Mouse (Mus musculus): ENCODE measurements around the gene Edn3. TPM values are rescaled to one million over a fixed set of nuclear protein-coding genes. Genes with fewer than 3 reads are reported as not detected.

The Edn3 gene
- polyA plus RNA-seq, 2 experiments from 2014 or later, result not detected

GRCm38 (mm10) chr2:174797495-174798068 is 37.2 kb downstream of the Edn3 start:
- no peak for ATAC-seq

- no peak for ATAC-seq
These were observed 42.0 kb downstream of the Edn3 start for GRCm38 (mm10) chr2:174802453-174802852.

GRCm38 (mm10) chr2:174803661-174804060 is 43.2 kb downstream of the Edn3 start:
- no peak for ATAC-seq

- ATAC-seq, result no peak
These were observed 47.5 kb downstream of the Edn3 start for GRCm38 (mm10) chr2:174807900-174808299.

- ATAC-seq, result no peak
These were observed 48.9 kb downstream of the Edn3 start for GRCm38 (mm10) chr2:174809296-174809695.

GRCm38 (mm10) chr2:174813306-174813705 is 52.9 kb downstream of the Edn3 start:
- ATAC-seq, result no peak

- no peak for ATAC-seq
These were observed 55.7 kb downstream of the Edn3 start for GRCm38 (mm10) chr2:174816163-174816562.

GRCm38 (mm10) chr2:174820286-174820685 is 59.9 kb downstream of the Edn3 start:
- ATAC-seq, result no peak

GRCm38 (mm10) chr2:174827829-174828228 is 67.4 kb downstream of the Edn3 start:
- no peak for ATAC-seq

- no peak for ATAC-seq
These were observed 73.2 kb downstream of the Edn3 start for GRCm38 (mm10) chr2:174833608-174834007.

Other genes starting within 250 kb of the Edn3 start
- 1 to 10 TPM; 7.3 to 7.6 TPM for gene Zfp831, start 117.1 kb upstream of the Edn3 start, polyA plus RNA-seq (2017; shearing (Covaris generic))
- gene Gm14444, start 249.6 kb downstream of the Edn3 start, polyA plus RNA-seq (2017; shearing (Covaris generic)), result not detected